Comparison of ENCODE assay signal across 8 mouse cellular contexts in genomic region chr7:30956357-30956751, GRCm38 (mm10). TPM values are rescaled to one million over a fixed set of nuclear protein-coding genes. Genes with fewer than 3 reads are reported as not detected.
DNase-seq lines count a peak whose midpoint lies in the region; ATAC-seq and TF ChIP-seq lines count a peak whose summit lies in the region.

No protein-coding gene starts in this region.

- under 1% methylated on average over 36 of the region's 49 CpGs for WGBS in intestine, embryonic 15.5 days
- WGBS in midbrain, embryonic 15.5 days, result 0% methylated on average over 34 of the region's 49 CpGs

- no peak for TF ChIP-seq POLR2A in embryonic fibroblast, embryonic 13.5 days (IDR thresholded peaks at IDR 0.05; ENCODE audit: low read depth, low read length)

- H3K4me2 ChIP-seq in intestine, embryonic 15.5 days (replicated peaks), result peak overlapping the region; percentile 81
- H3K4me2 ChIP-seq in midbrain, embryonic 15.5 days, result peak overlapping the region; percentile 84

- H3K27ac ChIP-seq in layer of hippocampus, adult 2 months, result peak overlapping the region; percentile 98
- peak overlapping the region; percentile 54 for H3K27ac ChIP-seq in embryonic fibroblast, embryonic 13.5 days (ENCODE audit: insufficient read depth, low read length)
- H3K27ac ChIP-seq in intestine, embryonic 15.5 days, result peak overlapping the region; percentile 99
- H3K27ac ChIP-seq in midbrain, embryonic 15.5 days, result peak overlapping the region; percentile 99

- no peaks in the 10 kb centered on the region for H3K27me3 ChIP-seq in intestine, embryonic 15.5 days (replicated peaks)
- H3K27me3 ChIP-seq in midbrain, embryonic 15.5 days (replicated peaks), result no peaks in the 10 kb centered on the region

- DNase-seq in layer of hippocampus, adult 2 months (ENCODE audit: low spot score in 2 of 2), result no peak
- DNase-seq in layer of hippocampus, adult 9-10 months (ENCODE audit: low spot score), result no peak
- peak; percentile 46 for DNase-seq in MN1 (ENCODE audit: low spot score)
- DNase-seq in frontal cortex, postnatal 25 days (ENCODE audit: low spot score in 2 of 2), result no peak
- DNase-seq in ovary, postnatal 36 days (ENCODE audit: low spot score), result no peak

- peaks cover 23% of the 10 kb centered on the region for H3K36me3 ChIP-seq in intestine, embryonic 15.5 days
- H3K36me3 ChIP-seq in midbrain, embryonic 15.5 days (replicated peaks), result peaks cover 25% of the 10 kb centered on the region; the same call in 1 of the 2 replicates

- H3K4me1 ChIP-seq in embryonic fibroblast, embryonic 13.5 days (ENCODE audit: control insufficient read depth, insufficient read depth, low read length), result peaks cover 4% of the 10 kb centered on the region
- H3K4me1 ChIP-seq in intestine, embryonic 15.5 days (replicated peaks), result peaks cover 17% of the 10 kb centered on the region
- peaks cover 26% of the 10 kb centered on the region for H3K4me1 ChIP-seq in midbrain, embryonic 15.5 days

- H3K9me3 ChIP-seq in intestine, embryonic 15.5 days, result no peaks in the 10 kb centered on the region
- no peaks in the 10 kb centered on the region for H3K9me3 ChIP-seq in midbrain, embryonic 15.5 days

- peak; percentile 46 for ATAC-seq in intestine, embryonic 15.5 days
- peak; percentile 43 for ATAC-seq in midbrain, embryonic 15.5 days (replicated peaks)

- H3K4me3 ChIP-seq in layer of hippocampus, adult 2 months, result peak overlapping the region; percentile 62
- H3K4me3 ChIP-seq in embryonic fibroblast, embryonic 13.5 days (ENCODE audit: insufficient read depth, low read length), result peak overlapping the region; percentile 91
- peak overlapping the region; percentile 92 for H3K4me3 ChIP-seq in intestine, embryonic 15.5 days (replicated peaks)
- peak overlapping the region; percentile 92 for H3K4me3 ChIP-seq in midbrain, embryonic 15.5 days

- no peak for TF ChIP-seq CTCF in layer of hippocampus, adult 2 months (conservative IDR thresholded peaks at IDR 0.05)
- TF ChIP-seq CTCF in embryonic fibroblast, embryonic 13.5 days (IDR thresholded peaks at IDR 0.05; ENCODE audit: borderline replicate concordance, insufficient read depth, low read length), result no peak

- H3K9ac ChIP-seq in intestine, embryonic 15.5 days, result peak overlapping the region; percentile 99
- peak overlapping the region; percentile 97 for H3K9ac ChIP-seq in midbrain, embryonic 15.5 days

RNA-seq across cellular contexts. Expression of gene Usf2, which starts 0.2 kb away (rescaled TPM):
- 100 to 1,000 TPM; 134 to 137 TPM for total RNA-seq in layer of hippocampus, adult 2 months (2021)
- polyA plus RNA-seq in embryonic fibroblast, embryonic 13.5 days (2011; ENCODE audit: insufficient read length, low read depth, missing spikeins), result 55.5 and 61.1 TPM in 2 replicates
- 17.5 and 18.1 TPM in 2 replicates for polyA plus RNA-seq in intestine, embryonic 15.5 days (2015; fragmentation: Nextera tagmentation; extraction: Ambion mirVana)
- 32.3 and 32.6 TPM in 2 replicates for polyA plus RNA-seq in midbrain, embryonic 15.5 days (2015; fragmentation: Nextera tagmentation; extraction: Ambion mirVana)

RNA-seq across cellular contexts. Expression of gene Hamp, which starts 12.5 kb away (rescaled TPM):
- total RNA-seq in layer of hippocampus, adult 2 months (2021), result not detected
- not detected in 2 replicates for polyA plus RNA-seq in embryonic fibroblast, embryonic 13.5 days (2011; ENCODE audit: insufficient read length, low read depth, missing spikeins)
- polyA plus RNA-seq in intestine, embryonic 15.5 days (2015; fragmentation: Nextera tagmentation; extraction: Ambion mirVana), result 0.41 TPM in 1 of 2 replicates, not detected in the other
- polyA plus RNA-seq in midbrain, embryonic 15.5 days (2015; fragmentation: Nextera tagmentation; extraction: Ambion mirVana), result not detected in 2 replicates

RNA-seq across cellular contexts. Expression of gene Lsr, which starts 16.9 kb away (rescaled TPM):
- 1 to 10 TPM; 7.5 to 8.6 TPM for total RNA-seq in layer of hippocampus, adult 2 months (2021)
- not detected in 2 replicates for polyA plus RNA-seq in embryonic fibroblast, embryonic 13.5 days (2011; ENCODE audit: insufficient read length, low read depth, missing spikeins)
- polyA plus RNA-seq in intestine, embryonic 15.5 days (2015; fragmentation: Nextera tagmentation; extraction: Ambion mirVana), result 146 and 163 TPM in 2 replicates
- polyA plus RNA-seq in midbrain, embryonic 15.5 days (2015; fragmentation: Nextera tagmentation; extraction: Ambion mirVana), result 21.7 and 24.3 TPM in 2 replicates

RNA-seq across cellular contexts. Expression of gene Fam187b, which starts 17.2 kb away (rescaled TPM):
- not detected for total RNA-seq in layer of hippocampus, adult 2 months (2021)
- polyA plus RNA-seq in embryonic fibroblast, embryonic 13.5 days (2011; ENCODE audit: insufficient read length, low read depth, missing spikeins), result not detected in 2 replicates
- 10.1 and 11.4 TPM in 2 replicates for polyA plus RNA-seq in intestine, embryonic 15.5 days (2015; fragmentation: Nextera tagmentation; extraction: Ambion mirVana)
- polyA plus RNA-seq in midbrain, embryonic 15.5 days (2015; fragmentation: Nextera tagmentation; extraction: Ambion mirVana), result 0.23 and 0.68 TPM in 2 replicates

RNA-seq across cellular contexts. Expression of gene Hamp2, which starts 31.9 kb away (rescaled TPM):
- total RNA-seq in layer of hippocampus, adult 2 months (2021), result not detected
- not detected in 2 replicates for polyA plus RNA-seq in embryonic fibroblast, embryonic 13.5 days (2011; ENCODE audit: insufficient read length, low read depth, missing spikeins)
- polyA plus RNA-seq in intestine, embryonic 15.5 days (2015; fragmentation: Nextera tagmentation; extraction: Ambion mirVana), result not detected in 2 replicates
- polyA plus RNA-seq in midbrain, embryonic 15.5 days (2015; fragmentation: Nextera tagmentation; extraction: Ambion mirVana), result 0.49 TPM in 1 of 2 replicates, not detected in the other

Comparison
In these comparisons a context has a peak if more than half of its experiments do, and no peak if none do; other contexts are left out.
1. RNA of gene Lsr, which starts 16.9 kb away (polyA plus RNA-seq): 146 to 163 TPM in intestine, embryonic 15.5 days and 21.7 to 24.3 TPM in midbrain, embryonic 15.5 days; not detected in embryonic fibroblast, embryonic 13.5 days; every median in the first group is over 10 times any median in the second.
2. Peak in every context shown above with its lines, with median percentiles within 50 percentile points of each other: H3K27ac ChIP-seq and H3K4me3 ChIP-seq.